Mouse (Mus musculus) liver, embryonic 16.5 days (tissue): ENCODE results near the gene Hes7. TPM values are rescaled to one million over a fixed set of nuclear protein-coding genes. Genes with fewer than 3 reads are reported as not detected.

Source experiments
- ATAC-seq: fragments of 200-750 bp; cut with Nextera tagmentation; 2 replicates; pipeline ENCODE4 v1.8.0; 2017; ENCODE audit warnings: low read depth, mild to moderate bottlenecking, moderate number of reproducible peaks, moderate library complexity
- H3K27ac ChIP-seq: fragments of 300-500 bp; sonication (generic); 2 replicates; pipeline ENCODE4 v1.5.1; 2014; ENCODE audit warnings: mild to moderate bottlenecking, low read length
- H3K27me3 ChIP-seq: fragments of 300-500 bp; sonication (generic); 2 replicates; pipeline ENCODE4 v1.6.1; 2014; ENCODE audit warnings: low read depth, low read length, mixed read lengths; ENCODE audit not compliant: control insufficient read depth, insufficient read depth
- H3K36me3 ChIP-seq: fragments of 300-500 bp; sonication (generic); 2 replicates; pipeline ENCODE4 v1.6.1; 2014; ENCODE audit warnings: mild to moderate bottlenecking; ENCODE audit not compliant: control insufficient read depth, insufficient read depth
- H3K4me1 ChIP-seq: fragments of 300-500 bp; sonication (generic); 2 replicates; pipeline ENCODE4 v1.6.1; 2014; ENCODE audit warnings: low read depth, low read length, mixed read lengths; ENCODE audit not compliant: control insufficient read depth
- H3K4me2 ChIP-seq: fragments of 300-500 bp; sonication (generic); 2 replicates; pipeline ENCODE4 v1.6.1; 2014; ENCODE audit warnings: low read depth, low read length, mixed read lengths
- H3K4me3 ChIP-seq: fragments of 300-500 bp; sonication (generic); 2 replicates; pipeline ENCODE4 v1.5.1; 2014; ENCODE audit warnings: low read depth, mild to moderate bottlenecking, low read length
- H3K9ac ChIP-seq: fragments of 300-500 bp; sonication (generic); 2 replicates; pipeline ENCODE4 v1.6.1; 2014; ENCODE audit warnings: low read depth, low read length
- H3K9me3 ChIP-seq: fragments of 300-500 bp; sonication (generic); replicated peaks from 2 replicates; pipeline ENCODE4 v1.6.1; 2016; ENCODE audit warnings: low read length; ENCODE audit not compliant: control insufficient read depth
- WGBS: fragments of 180-500 bp; shearing (Covaris S2); extraction: QIAGEN DNeasy Blood & Tissue Kit; methylation state at CpG from one replicate; pipeline ENCODE4 v1.1.7; 2014; ENCODE audit not compliant: insufficient replicate concordance; 5-methylcytosine and 5-hydroxymethylcytosine counted together
- polyA plus RNA-seq: library from polyadenylated mRNA; unstranded; fragments of >200 nt; fragmentation: Nextera tagmentation; extraction: Ambion mirVana; gene quantifications from 2 replicates; pipeline ENCODE4 v1.2.1, GENCODE M21; 2015

Hes7 gene
- polyA plus RNA-seq, 1 experiment from 2014 or later, result 0.07 TPM

GRCm38 (mm10) chr11:69086390-69086789, 33.8 kb upstream of the Hes7 start:
- H3K27ac ChIP-seq, result no peak overlapping the region
- ATAC-seq, result no peak
- WGBS, result 56% methylated on average over 6 of the region's 6 CpGs

GRCm38 (mm10) chr11:69087082-69087481, 33.1 kb upstream of the Hes7 start:
- Histone ChIP-seq H3K9me3 (no peaks in the 10 kb centered on the region), H3K36me3 (peaks cover 6% of the 10 kb centered on the region; the same call in 1 of the 2 replicates), H3K9ac (no peak overlapping the region), H3K27ac (no peak overlapping the region), H3K27me3 (no peaks in the 10 kb centered on the region), H3K4me1 (peaks cover 27% of the 10 kb centered on the region), H3K4me2 (no peak overlapping the region), H3K4me3 (no peak overlapping the region)
- WGBS, result 43% methylated on average over 4 of the region's 4 CpGs
- ATAC-seq, result no peak

More at GRCm38 (mm10) chr11:69086390-69086789, 33.8 kb upstream of the Hes7 start:
- Histone ChIP-seq H3K36me3 (peaks cover 6% of the 10 kb centered on the region; the same call in 1 of the 2 replicates), H3K27me3 (no peaks in the 10 kb centered on the region), H3K9me3 (no peaks in the 10 kb centered on the region), H3K4me2 (no peak overlapping the region), H3K9ac (no peak overlapping the region), H3K4me3 (no peak overlapping the region), H3K4me1 (peaks cover 25% of the 10 kb centered on the region)

GRCm38 (mm10) chr11:69087597-69087996, 32.6 kb upstream of the Hes7 start:
- Histone ChIP-seq H3K9me3 (no peaks in the 10 kb centered on the region), H3K36me3 (peaks cover 8% of the 10 kb centered on the region), H3K9ac (no peak overlapping the region), H3K27ac (no peak overlapping the region), H3K4me1 (peaks cover 32% of the 10 kb centered on the region), H3K27me3 (no peaks in the 10 kb centered on the region), H3K4me2 (no peak overlapping the region), H3K4me3 (no peak overlapping the region)
- WGBS, result 57% methylated on average over 2 of the region's 2 CpGs
- no peak for ATAC-seq

- no peaks in the 10 kb centered on the region for H3K27me3 ChIP-seq
- peak within 1 kb of the TSS; percentile 97 for H3K4me2 ChIP-seq
- peaks cover 35% of the 10 kb centered on the region for H3K4me1 ChIP-seq
- peaks cover 10% of the 10 kb centered on the region for H3K36me3 ChIP-seq
- no peaks in the 10 kb centered on the region for H3K9me3 ChIP-seq
- WGBS, result under 1% methylated on average over 61 of the region's 67 CpGs
- peak within 1 kb of the TSS; percentile 95 for H3K27ac ChIP-seq
- peak; percentile 74 for ATAC-seq
- H3K4me3 ChIP-seq, result peak within 1 kb of the TSS; percentile 100
- peak within 1 kb of the TSS; percentile 100 for H3K9ac ChIP-seq
Measured at GRCm38 (mm10) chr11:69088103-69088855, 31.9 kb upstream of the Hes7 start, which contains the start of gene Vamp2. TSS of gene Vamp2 (plus strand) at chr11:69088490.

GRCm38 (mm10) chr11:69088856-69089615, 31.2 kb upstream of the Hes7 start:
- Histone ChIP-seq H3K9ac (peak overlapping the region; percentile 100), H3K27ac (peak overlapping the region; percentile 95), H3K9me3 (no peaks in the 10 kb centered on the region), H3K4me1 (peaks cover 35% of the 10 kb centered on the region), H3K36me3 (peaks cover 10% of the 10 kb centered on the region), H3K4me2 (peak overlapping the region; percentile 97), H3K27me3 (no peaks in the 10 kb centered on the region), H3K4me3 (peak overlapping the region; percentile 100)
- ATAC-seq, result peak; percentile 82
- 4% methylated on average over 25 of the region's 25 CpGs for WGBS

GRCm38 (mm10) chr11:69089616-69090290, 30.5 kb upstream of the Hes7 start:
- ATAC-seq, result no peak
- Histone ChIP-seq H3K4me1 (peaks cover 39% of the 10 kb centered on the region), H3K4me2 (peak overlapping the region; percentile 97)

GRCm38 (mm10) chr11:69090367-69090766, 29.8 kb upstream of the Hes7 start:
- no peaks in the 10 kb centered on the region for H3K9me3 ChIP-seq
- no peak for ATAC-seq
- 64% methylated on average over 6 of the region's 6 CpGs for WGBS
- H3K27me3 ChIP-seq, result no peaks in the 10 kb centered on the region
- peak overlapping the region; percentile 100; the same call in 1 of the 2 replicates for H3K9ac ChIP-seq
- H3K36me3 ChIP-seq, result peaks cover 10% of the 10 kb centered on the region
- peaks cover 42% of the 10 kb centered on the region for H3K4me1 ChIP-seq
- no peak overlapping the region for H3K27ac ChIP-seq
- no peak overlapping the region for H3K4me3 ChIP-seq
- H3K4me2 ChIP-seq, result no peak overlapping the region

More at GRCm38 (mm10) chr11:69089616-69090290, 30.5 kb upstream of the Hes7 start:
- peaks cover 10% of the 10 kb centered on the region for H3K36me3 ChIP-seq
- H3K27me3 ChIP-seq, result no peaks in the 10 kb centered on the region
- peak overlapping the region; percentile 95 for H3K27ac ChIP-seq
- peak overlapping the region; percentile 100 for H3K4me3 ChIP-seq
- peak overlapping the region; percentile 100 for H3K9ac ChIP-seq
- WGBS, result 80% methylated on average over 12 of the region's 12 CpGs
- no peaks in the 10 kb centered on the region for H3K9me3 ChIP-seq

GRCm38 (mm10) chr11:69091566-69092385, 28.4 kb upstream of the Hes7 start:
- H3K9ac ChIP-seq, result no peak overlapping the region
- H3K27me3 ChIP-seq, result no peaks in the 10 kb centered on the region
- H3K4me2 ChIP-seq, result no peak overlapping the region
- H3K36me3 ChIP-seq, result peaks cover 10% of the 10 kb centered on the region
- ATAC-seq, result no peak
- peaks cover 55% of the 10 kb centered on the region for H3K4me1 ChIP-seq
- H3K9me3 ChIP-seq, result no peaks in the 10 kb centered on the region
- no peak overlapping the region for H3K27ac ChIP-seq
- no peak overlapping the region for H3K4me3 ChIP-seq
- WGBS, result 56% methylated on average over 7 of the region's 7 CpGs
